Mouse (Mus musculus) right cerebral cortex, postnatal 36 days (tissue): ENCODE results near the gene Abtb2.
A peak's percentile ranks its signal among the peaks of the same experiment; 100 is the strongest.
"Not testable (repeated sequence)": the region's sequence is repeated elsewhere in the genome, so short reads cannot be mapped to it uniquely, and the experiment has no call there.

Experiments used
- DNase-seq, 2 experiments: peaks; one replicate each; pipeline ENCODE4 v3.0.0; 2022; ENCODE audit warnings: low spot score in 2 of 2, mixed read lengths in 1 of 2

Abtb2 gene

DNA sequence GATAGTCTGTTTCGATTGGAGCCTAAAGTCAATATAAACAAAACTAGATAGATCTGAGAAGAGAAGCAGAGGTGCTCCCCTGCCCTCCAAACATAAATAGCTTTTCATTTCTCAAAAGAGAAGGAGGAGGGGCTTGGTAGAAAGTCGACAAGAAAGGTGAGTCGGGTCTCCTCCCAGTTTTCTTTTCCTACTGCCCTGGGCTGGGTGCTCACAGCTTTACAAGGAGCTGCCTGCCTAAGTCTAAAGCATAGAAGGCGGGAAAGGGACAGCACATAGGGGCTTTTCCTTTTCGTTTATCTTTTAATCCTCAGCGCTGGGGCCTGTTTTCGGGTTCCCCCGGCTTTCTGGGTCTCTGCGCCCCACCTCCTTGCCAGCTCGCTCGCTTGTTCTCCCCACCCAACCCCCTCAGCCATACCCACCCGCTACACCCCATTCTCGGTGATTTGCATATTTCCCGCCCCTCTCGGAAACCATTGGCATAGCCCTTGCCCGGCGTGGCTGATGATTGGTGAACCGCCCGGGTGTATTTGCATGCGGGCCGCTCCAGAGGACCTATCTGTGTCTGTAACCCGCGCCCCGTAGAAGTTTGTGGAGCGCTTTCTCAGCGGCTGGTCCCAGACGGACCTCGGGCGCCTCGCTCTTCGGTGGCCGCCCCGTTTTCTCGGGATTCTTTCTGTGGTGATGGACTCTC is at the start of gene Abtb2:
Abtb2 (plus strand) TSS at position 579 of the 691 bp plus-strand sequence.
- peak; percentile 82 to 85 for DNase-seq

DNA sequence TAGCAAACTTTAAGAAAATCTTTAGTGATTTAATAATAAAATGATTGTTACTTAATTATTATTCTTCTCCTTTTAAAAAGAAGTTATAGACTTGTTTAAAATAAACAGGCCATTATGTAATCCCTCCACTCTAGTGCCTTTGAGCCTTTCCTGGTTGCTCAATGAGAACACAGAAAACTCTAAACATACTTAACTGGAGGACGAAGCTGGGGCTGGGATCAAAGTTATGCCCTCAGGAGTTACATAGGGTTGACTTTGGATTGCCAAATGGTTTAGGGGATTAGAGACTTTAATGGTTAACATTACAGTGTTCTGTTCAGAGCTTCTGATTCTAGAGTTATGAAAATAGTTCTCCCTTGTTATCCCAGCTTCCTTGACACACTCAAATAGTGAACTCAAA is 49.6 kb upstream of the Abtb2 start:
- no peak for DNase-seq

DNA sequence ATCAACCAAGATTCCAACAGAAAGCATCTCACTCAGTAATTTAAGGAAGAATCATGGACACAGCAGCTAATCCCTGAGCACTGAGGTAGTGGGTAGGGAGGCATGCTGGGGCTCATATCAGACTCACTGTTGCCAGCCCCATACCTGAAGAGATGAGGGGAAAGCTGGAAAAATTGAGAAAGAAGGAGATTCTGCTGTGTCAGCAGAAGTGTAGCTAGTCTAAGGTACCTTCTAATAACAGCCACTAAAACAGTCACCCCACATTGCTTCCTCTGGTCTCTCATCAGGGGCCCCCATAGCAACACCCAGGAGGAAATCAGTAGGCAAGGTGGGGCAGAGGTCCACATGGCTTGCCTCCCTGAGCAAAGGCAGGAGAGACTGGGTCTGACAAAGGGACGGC is 40.5 kb upstream of the Abtb2 start:
- DNase-seq = no peak

DNA sequence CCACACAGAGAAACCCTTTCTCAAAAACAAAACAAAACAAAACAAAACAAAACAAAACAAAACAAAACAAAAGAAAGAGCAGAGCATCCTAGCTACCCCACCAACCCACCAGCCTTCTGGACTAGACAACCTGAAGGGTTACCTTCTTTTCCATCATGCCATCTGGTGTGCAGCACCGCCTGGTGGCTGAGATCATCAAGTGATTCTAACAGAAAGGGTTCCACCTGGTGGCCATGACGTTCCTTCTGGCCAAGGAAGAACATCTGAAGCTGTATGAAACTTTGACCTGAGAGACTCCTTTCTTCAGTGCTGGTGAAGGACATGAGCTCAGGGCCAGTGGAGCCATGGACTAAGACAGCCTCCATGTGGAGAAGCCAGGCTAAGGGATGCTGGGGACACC is 19.0 kb upstream of the Abtb2 start:
- DNase-seq = peak; percentile 14 to 38

DNA sequence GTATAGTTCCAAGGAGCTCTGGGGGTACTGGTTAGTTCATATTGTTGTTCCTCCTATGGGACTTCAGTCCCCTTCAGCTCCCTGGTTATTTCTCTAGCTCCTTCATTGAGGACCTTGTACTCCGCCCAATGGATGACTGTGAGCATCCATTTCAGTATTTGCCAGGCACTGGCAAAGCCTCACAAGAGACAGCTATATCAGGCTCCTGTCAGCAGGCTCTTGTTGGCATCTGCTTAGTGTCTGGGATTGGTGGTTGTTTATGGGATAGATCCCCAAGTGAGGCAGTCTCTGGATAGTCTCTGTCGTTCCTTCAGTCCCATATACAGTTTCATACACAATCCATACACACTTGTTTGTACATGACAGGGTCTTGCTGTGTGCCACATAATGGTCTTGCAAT is 15.8 kb upstream of the Abtb2 start:
- not testable (repeated sequence) for DNase-seq

DNA sequence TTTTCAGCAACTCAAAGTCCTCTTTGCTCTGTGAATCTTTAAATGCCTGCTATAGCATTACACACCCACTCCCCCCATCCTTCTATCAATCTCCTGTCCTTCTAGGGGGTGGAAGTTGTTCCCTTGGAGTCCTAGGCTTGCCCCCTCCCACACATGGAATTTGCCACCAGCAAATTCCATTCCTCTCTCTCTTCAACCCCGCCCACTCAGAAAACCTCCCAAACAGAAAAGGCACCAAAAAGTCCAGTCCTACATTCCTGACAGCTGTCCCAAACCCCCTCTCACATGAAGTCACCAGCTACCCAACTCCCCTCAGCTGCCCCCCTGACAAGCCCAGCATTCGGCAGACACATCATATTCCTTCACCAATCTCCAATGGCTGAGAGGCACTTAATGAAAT is 12.1 kb upstream of the Abtb2 start:
- no peak for DNase-seq

DNA sequence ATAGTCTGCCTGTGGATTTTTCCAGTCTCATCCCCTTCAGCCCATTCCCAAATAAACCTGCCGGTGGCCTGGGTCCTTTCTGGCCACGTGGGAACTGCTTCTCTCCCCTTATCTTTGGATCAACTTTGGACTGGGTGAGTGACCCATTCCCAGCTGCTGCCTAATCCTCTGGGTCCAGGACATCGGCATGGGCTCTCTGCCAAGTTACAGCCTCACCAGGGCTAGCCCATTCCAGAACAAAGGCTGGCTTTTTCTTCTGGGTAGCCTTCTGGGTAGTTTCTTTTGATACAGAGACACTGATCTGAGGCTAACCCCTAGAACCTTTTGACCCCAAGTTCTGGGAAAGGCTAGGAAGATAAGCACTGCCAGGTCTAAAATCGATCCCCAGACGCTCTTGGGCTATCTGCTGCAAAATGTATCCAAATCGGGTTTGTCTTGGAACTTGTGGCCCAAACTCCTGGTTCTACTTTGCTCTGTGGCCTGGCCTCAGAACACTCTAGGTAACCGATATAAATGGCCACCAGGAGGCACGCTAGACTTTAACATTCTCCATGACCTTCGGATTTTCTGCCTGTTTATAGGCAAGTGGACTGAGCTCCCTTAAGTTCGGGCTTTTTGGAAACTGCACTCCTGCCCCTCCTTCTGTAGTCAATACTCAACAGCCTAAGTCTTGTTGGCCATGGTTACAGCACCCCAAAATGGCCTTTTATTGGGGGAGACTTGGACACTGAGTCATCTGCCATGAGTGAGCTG is 9.8 kb upstream of the Abtb2 start:
- no peak for DNase-seq

DNA sequence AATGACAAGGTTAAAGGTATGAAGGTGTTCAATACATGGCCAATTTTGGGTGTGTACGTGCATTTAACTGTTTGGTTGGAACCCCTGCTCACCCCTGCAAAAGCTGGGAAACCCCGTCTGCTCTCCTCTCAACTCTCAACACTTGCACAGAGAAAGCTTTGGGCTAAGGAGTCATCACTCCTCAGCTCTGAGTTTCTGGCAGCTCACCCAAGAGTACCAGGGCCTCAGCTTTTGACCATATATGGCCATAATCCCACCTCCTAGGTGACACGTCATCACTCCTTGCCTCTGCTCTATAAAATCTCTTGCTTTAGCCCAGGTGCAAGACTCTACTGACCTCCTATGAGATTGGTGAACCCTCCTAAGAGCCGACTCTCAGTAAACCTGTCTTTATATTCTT is 5.2 kb upstream of the Abtb2 start:
- DNase-seq = no peak

DNA sequence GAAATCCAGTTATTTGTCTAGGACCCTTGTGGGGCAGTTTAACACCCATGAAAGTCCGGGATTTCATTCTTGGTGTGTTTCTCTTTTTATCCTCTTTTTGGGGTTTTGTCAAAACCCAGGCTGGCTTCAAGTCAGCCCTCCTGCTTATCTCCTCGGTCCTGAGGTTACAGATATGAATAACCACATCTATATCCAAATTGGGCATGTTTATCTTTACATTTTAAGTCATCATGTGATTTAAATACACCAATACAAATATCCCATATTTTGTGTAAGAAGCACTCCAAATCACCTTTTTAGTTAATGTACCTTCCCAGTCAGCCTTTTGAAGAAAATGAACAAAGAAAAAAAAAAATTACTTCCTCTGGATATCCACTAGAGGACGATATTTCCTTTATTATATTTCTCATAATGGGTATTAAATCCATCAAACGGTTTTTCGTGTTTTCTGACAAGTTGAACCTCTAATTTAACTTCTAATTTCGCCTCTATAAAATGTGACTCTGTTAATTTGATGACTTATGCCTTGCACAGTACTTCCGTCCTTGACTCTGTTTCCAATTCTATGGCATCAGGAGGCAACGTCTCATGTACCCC is 1.6 kb upstream of the Abtb2 start:
- no peak for DNase-seq

DNA sequence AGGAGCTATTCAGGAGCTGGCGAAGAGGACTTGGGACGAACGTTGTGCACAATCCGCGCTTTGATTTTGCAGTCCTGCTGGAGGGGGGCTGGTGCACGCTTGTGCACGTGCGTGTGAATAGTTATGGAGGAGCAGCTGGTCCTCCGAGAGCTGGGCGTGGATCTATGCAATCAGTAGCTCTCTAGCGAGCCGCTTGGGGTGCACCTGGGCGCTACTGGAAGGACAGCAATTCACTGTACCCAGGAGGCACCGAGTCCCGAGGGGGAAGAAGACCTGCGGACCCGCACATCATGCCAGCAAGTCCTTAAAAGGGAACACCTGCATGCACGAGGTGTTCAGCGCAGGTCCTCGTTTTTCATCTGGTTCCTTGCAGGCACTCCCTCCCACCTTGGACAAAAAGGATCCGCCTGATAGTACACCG is 929 bp upstream of the Abtb2 start:
- DNase-seq = peak in 1 of 2 experiments; percentile 22

DNA sequence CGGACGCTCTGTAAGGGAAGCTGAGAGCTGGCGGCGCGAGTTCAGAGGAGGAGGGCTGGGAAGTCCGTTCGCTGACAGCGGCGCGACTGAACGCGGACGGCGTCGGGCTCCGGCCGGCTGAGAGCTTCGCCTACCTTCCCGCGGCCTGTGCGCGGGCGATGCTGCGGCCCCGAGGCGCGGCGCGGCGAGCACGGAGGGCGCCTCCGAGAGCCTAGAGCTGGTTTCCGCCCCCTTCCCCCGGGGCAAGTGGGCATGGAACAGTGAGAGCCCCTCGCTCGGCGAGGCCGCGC is 258 bp downstream of the Abtb2 start:
- no peak for DNase-seq

DNA sequence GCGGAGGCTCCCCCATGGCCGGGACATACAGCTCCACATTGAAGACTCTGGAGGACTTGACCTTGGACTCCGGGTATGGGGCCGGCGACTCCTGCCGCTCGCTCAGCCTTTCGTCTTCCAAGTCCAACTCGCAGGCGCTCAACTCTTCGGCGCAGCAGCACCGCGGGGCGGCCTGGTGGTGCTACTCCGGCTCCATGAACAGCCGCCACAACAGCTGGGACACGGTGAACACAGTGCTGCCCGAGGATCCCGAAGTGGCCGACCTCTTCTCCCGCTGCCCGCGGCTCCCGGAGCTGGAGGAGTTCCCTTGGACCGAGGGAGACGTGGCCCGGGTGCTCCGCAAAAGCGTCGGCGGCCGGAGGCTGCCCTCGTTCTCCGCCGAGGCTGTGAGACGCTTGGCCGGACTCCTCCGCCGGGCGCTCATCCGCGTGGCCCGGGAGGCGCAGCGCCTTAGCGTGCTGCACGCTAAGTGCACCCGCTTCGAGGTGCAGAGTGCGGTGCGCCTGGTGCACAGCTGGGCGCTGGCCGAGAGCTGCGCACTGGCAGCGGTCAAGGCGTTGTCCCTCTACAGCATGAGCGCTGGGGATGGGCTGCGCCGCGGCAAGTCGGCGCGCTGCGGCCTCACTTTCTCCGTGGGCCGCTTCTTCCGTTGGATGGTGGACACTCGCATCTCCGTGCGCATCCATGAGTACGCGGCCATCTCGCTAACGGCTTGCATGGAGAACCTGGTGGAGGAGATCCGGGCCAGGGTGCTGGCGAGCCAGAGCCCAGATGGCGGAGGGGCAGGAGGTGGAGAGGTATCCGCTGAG is 807 bp downstream of the Abtb2 start:
- DNase-seq = peak in 1 of 2 experiments; percentile 12

DNA sequence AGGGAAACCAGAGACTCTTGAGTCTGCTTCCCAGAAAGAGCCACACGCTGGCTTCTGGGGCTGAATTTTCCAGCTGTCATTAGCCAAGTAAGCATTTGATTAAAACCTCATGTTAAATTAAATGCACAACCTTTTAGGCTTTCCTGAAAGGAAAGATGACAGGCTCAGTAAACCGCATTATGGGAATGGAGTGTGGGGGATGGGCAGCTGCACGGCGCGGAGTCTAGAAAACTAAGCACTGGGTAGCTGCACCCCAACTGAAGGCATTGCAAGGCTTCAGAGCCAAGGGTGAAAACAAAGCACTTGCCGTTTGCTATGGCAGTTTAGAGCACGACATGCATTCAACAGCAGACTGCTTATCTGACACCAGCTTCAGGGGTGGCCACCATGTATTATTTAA is 2.1 kb downstream of the Abtb2 start:
- DNase-seq = no peak

DNA sequence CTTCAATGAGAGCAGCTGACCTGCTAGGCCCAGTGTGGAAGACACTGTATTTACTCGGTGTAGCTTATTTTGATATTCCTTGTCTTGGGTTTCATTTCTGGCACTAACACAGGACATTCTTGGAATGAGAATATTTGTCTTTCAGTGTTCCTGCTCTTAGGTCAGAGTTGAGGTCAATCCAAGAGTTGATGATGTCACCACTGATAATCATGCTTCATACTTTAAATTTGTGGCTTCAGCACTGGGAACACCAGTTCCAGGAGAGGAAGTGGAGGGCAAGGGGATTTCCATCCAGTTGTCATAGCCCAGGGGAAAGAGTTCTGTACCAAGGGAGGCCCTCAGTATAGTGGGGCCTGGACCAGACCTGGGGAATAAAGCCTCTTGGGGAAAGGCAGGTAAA is 3.6 kb downstream of the Abtb2 start:
- no peak for DNase-seq

DNA sequence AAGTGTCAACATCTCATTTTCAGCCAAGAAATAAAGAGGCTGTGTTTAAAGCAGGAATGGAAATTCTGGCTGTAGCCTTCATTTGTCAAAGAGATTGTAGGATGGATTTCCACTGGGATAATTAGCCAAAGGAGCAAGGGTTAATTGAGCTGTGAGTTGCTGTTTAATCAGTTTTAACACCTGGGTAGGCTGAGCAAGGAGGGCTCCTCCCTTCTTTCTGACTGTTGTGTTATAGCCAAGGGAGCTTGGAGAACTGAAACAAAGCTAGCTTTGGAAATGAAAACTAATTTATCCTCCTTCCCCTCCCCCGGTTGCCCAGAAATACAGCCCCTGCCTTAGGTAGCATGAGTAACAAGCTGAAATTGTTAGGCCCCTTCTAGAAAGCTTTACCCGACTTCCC is 6.2 kb downstream of the Abtb2 start:
- no peak for DNase-seq

DNA sequence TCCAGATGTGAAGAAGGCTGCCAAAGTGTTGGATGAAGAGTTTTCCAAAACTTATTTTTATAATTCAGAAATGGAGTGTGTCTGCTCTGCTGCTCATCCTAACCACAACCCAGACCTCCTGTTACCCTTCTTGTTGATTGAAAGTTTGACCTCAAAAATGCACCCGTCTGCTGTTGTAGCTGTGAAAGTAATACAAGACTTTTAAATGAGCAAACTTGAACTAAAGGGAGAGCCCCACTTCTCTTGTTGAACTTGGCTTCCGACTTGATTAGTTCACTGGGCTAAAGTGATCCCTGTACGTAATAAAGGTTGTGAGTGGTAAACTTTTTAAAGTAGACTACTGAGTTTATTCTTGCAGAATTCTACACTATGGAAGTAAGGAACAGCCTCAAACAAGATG is 10.3 kb downstream of the Abtb2 start:
- DNase-seq = no peak

DNA sequence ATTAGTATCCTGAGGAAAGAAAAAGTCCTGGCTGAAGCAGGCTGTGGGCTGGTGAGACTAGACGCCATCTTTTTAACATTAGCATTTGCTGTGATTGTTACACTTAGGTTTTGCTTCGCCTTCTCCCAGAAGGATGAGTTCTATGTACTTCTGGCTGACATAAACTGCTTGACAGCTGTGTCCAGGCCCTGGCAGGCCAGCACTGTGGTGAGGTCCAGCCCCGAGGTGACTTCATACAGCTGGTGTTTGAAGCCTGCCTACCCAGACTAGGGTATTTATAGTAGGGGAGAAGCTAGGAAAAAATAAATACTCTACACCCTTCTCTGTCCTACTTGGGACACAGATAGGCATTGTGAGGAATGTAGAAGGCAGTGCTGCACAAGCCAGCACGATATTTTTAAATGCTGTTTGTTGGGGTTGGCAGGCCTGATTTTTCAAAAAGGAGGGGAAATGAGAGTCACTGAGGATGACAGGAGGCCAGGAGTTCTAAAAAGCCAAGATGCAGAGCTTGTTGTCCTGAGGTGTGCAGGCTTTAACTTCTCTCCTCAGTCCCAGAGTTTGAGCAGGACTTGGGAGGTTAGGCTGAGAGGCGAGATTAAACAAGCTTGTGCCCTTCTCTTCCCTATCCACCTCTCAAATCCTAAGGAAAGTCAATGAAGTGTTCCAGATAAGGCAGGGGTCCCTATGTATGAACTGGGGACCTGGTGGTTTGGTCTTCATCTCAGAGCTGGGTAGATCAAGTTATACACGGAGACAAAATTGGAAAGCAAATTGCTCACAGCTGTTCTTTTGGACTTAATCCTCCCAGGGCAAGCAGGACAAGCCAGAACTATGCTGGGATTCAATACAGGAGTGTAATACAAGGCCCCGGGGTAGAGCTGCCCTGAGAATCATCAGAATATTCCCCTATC is 11.9 kb downstream of the Abtb2 start:
- no peak for DNase-seq

DNA sequence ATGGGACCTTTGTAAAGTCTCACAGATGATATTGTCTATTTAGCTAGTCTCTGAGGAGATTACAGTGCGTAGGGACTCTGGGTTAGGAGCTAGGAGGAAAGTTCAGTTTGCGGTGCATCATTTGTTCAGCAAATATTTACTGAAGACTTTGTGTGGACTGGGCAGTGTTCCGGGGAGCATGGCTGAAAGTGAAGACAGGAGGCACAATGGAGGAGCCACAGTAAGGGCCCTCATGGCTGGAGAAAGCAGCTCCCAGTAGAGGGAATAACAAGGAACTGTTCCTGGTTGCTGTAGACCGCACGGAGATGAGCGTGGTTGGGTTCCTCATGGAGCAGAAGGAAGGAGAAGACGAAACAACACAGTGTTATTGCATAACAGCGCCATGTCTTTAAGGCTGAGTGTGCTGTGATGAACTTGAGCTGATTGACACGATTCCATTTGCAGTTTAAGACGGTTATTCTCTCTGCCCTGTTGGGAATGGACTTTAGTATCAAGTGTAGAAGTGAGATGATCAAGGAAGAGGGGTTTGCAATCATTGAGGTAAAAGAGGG is 12.6 kb downstream of the Abtb2 start:
- DNase-seq = no peak

DNA sequence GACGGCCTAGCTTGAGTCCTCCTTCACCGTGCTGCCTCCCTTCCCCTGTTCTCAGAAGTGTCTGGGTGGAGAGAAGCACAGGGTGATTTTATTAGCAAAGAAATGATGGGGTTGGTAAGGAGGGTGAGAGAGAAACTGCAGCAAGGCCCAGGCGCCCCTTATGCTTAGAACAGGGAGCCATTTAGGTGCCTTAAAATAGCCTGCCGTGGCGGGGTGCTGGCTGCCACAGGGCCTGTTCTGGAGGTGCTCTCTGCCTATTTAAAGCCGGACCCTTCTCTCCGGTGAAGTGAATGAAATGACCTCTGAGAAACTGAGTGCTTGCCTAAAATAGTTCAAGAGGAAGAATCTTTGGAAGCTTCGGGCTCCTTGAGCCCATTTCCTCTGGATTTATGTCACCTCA is 14.6 kb downstream of the Abtb2 start:
- DNase-seq = no peak

DNA sequence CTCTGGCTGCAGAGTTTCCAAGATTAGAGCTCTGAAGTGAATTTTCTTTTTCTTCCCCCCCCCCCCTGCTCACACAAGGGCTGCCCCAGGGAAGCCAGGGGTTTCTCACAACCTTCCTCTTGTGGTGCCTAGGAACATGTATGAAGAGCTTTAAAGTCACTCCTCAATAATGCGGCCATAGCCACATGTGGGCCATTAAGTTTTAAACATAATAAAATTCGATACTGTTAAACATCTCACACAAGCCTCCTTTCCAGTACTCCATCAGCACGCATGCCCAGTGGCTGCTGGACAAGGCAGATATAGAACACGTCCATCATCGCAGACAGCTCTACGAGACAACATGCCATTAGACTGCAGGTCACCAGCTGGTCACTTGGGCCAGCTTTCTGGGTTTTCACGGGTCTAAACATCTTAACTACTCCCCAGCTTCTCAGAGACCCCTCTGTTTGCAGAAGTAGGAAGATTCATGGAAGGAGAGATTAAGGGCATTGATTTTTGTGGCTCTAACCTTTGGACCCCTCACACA is 15.3 kb downstream of the Abtb2 start:
- DNase-seq = no peak

DNA sequence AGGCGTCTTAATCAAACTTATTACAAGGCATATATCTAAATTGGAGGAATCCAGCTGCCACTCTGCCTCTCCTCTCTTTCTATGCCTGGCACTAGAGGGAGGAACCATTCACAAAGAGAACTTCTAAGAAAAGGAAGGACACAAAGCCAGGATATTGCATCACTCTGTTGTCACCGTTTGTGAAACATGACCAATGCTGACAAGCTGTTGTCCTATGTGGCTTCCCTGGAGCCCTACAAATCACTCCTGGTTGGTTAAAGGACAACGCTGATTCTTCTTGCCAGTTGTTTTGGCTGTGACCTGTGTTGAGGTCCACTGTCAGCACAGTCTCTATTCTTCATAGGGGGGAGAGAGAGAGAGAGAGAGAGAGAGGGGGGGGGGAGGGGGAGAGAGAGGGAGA is 17.2 kb downstream of the Abtb2 start:
- no peak for DNase-seq
